Mouse (Mus musculus) adrenal gland, adult 18-20 months (tissue): Measurements from ENCODE around the gene Stab2. TPM values are rescaled to one million over a fixed set of nuclear protein-coding genes. Genes with fewer than 3 reads are reported as not detected.

Source experiments
- DNase-seq, 2 experiments: peaks; one replicate each; pipeline ENCODE4 v3.0.0; 2021 to 2022; ENCODE audit warnings: low spot score in 2 of 2
- total RNA-seq, 2 experiments: library from RNA; stranded (reverse); gene quantifications; 1 replicate in 1 of 2; 2 replicates in 1 of 2; pipeline ENCODE4 v1.2.3; 2021

Stab2 gene
- total RNA-seq, 2 experiments from 2014 or later, result 0.03 to 0.22 TPM

GRCm38 (mm10) chr10:86828221-86829135, 179.3 kb downstream of the Stab2 start:
- DNase-seq, result no peak

- no peak for DNase-seq
These were observed 180.9 kb downstream of the Stab2 start for GRCm38 (mm10) chr10:86826929-86827328.

GRCm38 (mm10) chr10:86825871-86826522, 181.8 kb downstream of the Stab2 start:
- DNase-seq, result no peak

- DNase-seq, result no peak
These were observed 183.0 kb downstream of the Stab2 start for GRCm38 (mm10) chr10:86824871-86825270.

DNA sequence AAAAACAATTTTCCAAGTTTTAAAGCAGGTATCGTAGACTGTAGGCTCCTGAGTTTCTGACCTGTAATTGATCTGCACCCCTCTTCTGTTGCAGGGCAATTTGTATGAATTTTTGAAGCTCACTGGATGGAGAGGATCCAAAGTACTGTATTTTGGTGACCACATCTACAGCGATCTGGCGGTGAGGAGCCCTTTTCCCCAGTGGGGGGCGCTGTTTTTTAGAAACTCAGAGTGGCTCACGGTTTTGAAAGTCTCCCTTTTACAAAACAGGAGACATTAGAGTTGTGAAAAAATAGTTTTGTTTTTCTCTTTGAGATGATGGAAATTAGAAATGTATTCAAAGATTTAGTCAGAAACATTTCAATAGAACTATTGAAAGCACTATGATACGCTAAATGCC, 183.7 kb downstream of the Stab2 start:
- no peak for DNase-seq

GRCm38 (mm10) chr10:86821014-86821413, 186.8 kb downstream of the Stab2 start:
- DNase-seq, result no peak

- DNase-seq, result no peak
These were observed 188.1 kb downstream of the Stab2 start for GRCm38 (mm10) chr10:86819649-86820165.

- DNase-seq, result no peak
These were observed 192.7 kb downstream of the Stab2 start for GRCm38 (mm10) chr10:86815133-86815532.

- peak in 1 of 2 experiments; percentile 42 for DNase-seq
These were observed 193.3 kb downstream of the Stab2 start for GRCm38 (mm10) chr10:86814292-86815131.

- no peak for DNase-seq
These were observed 197.2 kb downstream of the Stab2 start for GRCm38 (mm10) chr10:86810612-86811011.

DNA sequence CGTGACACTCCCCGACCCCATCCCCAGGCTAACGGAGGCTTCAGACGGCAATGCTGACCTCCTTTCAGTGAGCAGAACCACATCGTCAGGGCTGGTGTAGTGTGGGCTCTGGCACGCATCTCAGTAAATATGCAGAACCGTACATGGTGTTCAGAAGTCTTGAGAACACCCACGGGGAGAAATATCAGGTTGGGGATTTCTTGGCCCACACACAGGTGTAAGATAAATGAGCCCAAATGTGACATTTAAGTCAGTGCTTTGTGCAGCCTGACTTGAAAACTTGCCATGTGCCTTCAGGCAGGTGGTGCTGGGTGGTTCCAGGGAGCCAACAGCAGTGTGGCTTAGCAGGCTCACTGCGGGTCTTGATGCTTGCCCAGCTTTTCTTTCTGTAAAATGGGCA, 197.8 kb downstream of the Stab2 start:
- no peak for DNase-seq

- DNase-seq, result no peak
These were observed 199.6 kb downstream of the Stab2 start for GRCm38 (mm10) chr10:86808013-86808758.

- no peak for DNase-seq
These were observed 200.5 kb downstream of the Stab2 start for GRCm38 (mm10) chr10:86807362-86807761.

- DNase-seq, result no peak
These were observed 211.6 kb downstream of the Stab2 start for GRCm38 (mm10) chr10:86796073-86796741.

- peak in 1 of 2 experiments; percentile 27 for DNase-seq
These were observed 212.9 kb downstream of the Stab2 start for GRCm38 (mm10) chr10:86794794-86795535.

DNA sequence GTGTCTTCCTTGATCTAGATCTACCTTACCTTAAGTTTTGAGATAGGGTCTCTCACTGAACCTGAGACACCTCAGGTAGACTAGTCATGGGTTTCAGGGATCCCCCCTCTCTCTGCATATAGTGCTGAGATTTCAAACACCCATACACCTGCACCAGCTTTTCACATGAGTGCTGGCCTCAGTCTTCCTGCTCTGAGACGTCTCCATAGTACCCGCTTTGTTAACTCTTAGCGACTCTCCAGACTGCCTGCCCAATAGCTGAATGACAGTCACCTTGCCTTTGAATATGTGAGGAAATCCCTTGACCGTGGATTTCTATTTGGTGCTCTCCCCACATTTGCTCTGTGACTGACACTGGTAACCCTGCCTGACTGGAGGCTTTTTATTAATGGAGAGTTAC, 213.6 kb downstream of the Stab2 start:
- no peak for DNase-seq

- peak in 1 of 2 experiments; percentile 32 for DNase-seq
These were observed 214.3 kb downstream of the Stab2 start for GRCm38 (mm10) chr10:86793509-86793951.

GRCm38 (mm10) chr10:86791507-86792184, 216.2 kb downstream of the Stab2 start:
- DNase-seq, result no peak
